Mouse (Mus musculus) lung, adult 18-20 months (tissue): Measurements from ENCODE around the gene Rassf3.

Experiments used
- DNase-seq, 2 experiments: peaks; one replicate each; pipeline ENCODE4 v3.0.0; 2022; ENCODE audit warnings: mixed read lengths in 2 of 2

The Rassf3 gene

GRCm38 (mm10) chr10:121476190-121476967 lies at the start of gene Rassf3:
Gene Rassf3 (minus strand): TSS chr10:121476347.
- DNase-seq: peak; percentile 95

- DNase-seq: peak in 1 of 2 experiments; percentile 51
These were observed 44.9 kb upstream of the Rassf3 start for GRCm38 (mm10) chr10:121520923-121521585.

GRCm38 (mm10) chr10:121519710-121520109 lies 43.6 kb upstream of the Rassf3 start:
- no peak for DNase-seq

- peak; percentile 87 to 88 for DNase-seq
These were observed 40.0 kb upstream of the Rassf3 start for GRCm38 (mm10) chr10:121516008-121516600.

- peak; percentile 60 to 75 for DNase-seq
These were observed 33.9 kb upstream of the Rassf3 start for GRCm38 (mm10) chr10:121509751-121510643.

- DNase-seq: no peak
These were observed 31.8 kb upstream of the Rassf3 start for GRCm38 (mm10) chr10:121507755-121508544.

- DNase-seq: peak; percentile 80 to 81
These were observed 30.8 kb upstream of the Rassf3 start for GRCm38 (mm10) chr10:121506731-121507583.

GRCm38 (mm10) chr10:121505929-121506328 lies 29.8 kb upstream of the Rassf3 start:
- no peak for DNase-seq

- peak; percentile 85 to 90 for DNase-seq
These were observed 29.1 kb upstream of the Rassf3 start for GRCm38 (mm10) chr10:121504973-121505911.

GRCm38 (mm10) chr10:121501160-121501559 lies 25.0 kb upstream of the Rassf3 start:
- peak; percentile 57 to 58 for DNase-seq

- DNase-seq: peak; percentile 47 to 71
These were observed 23.9 kb upstream of the Rassf3 start for GRCm38 (mm10) chr10:121500034-121500433.

GRCm38 (mm10) chr10:121499063-121499462 lies 22.9 kb upstream of the Rassf3 start:
- DNase-seq: no peak

GRCm38 (mm10) chr10:121498481-121498904 lies 22.3 kb upstream of the Rassf3 start:
- peak; percentile 81 to 87 for DNase-seq

- DNase-seq: peak; percentile 47 to 53
These were observed 21.8 kb upstream of the Rassf3 start for GRCm38 (mm10) chr10:121497968-121498367.

GRCm38 (mm10) chr10:121496616-121497015 lies 20.5 kb upstream of the Rassf3 start:
- DNase-seq: peak; percentile 51 to 75

GRCm38 (mm10) chr10:121494163-121494425 lies 17.9 kb upstream of the Rassf3 start:
- no peak for DNase-seq

GRCm38 (mm10) chr10:121493374-121494162 lies 17.4 kb upstream of the Rassf3 start:
- DNase-seq: no peak

GRCm38 (mm10) chr10:121492608-121493315 lies 16.6 kb upstream of the Rassf3 start:
- no peak for DNase-seq
